Mouse (Mus musculus) cerebellum, adult 2 months (tissue): ENCODE results near the gene Pum1.

Experiments used
- CTCF ChIP-seq: fragments of 200-500 bp; IDR thresholded peaks from 2 replicates; pipeline ENCODE4 v1.5.1; 2011; ENCODE audit warnings: low read depth, mild to moderate bottlenecking, control low read depth, low read length, moderate library complexity, borderline replicate concordance; ENCODE audit not compliant: insufficient read depth
- POLR2A ChIP-seq: fragments of 200-500 bp; IDR thresholded peaks from 2 replicates; pipeline ENCODE4 v1.6.1; 2011; ENCODE audit warnings: low read length, control low read depth, borderline replicate concordance; ENCODE audit not compliant: insufficient read depth

- TF ChIP-seq CTCF (no peak), POLR2A (no peak)
Measured at GRCm38 (mm10) chr4:130715126-130715525, 52.0 kb downstream of the Pum1 start.
